Mouse (Mus musculus) testis, postnatal 14 days (tissue): ENCODE data around the gene H2-D1.
"Not testable (repeated sequence)": the region's sequence is repeated elsewhere in the genome, so short reads cannot be mapped to it uniquely, and the experiment has no call there.

Experiments used
- DNase-seq: peaks from one replicate; pipeline ENCODE4 v3.0.0; 2021; ENCODE audit warnings: low spot score

H2-D1 gene

GRCm38 (mm10) chr17:35304478-35304877 is 41.9 kb downstream of the H2-D1 start:
- no peak for DNase-seq

GRCm38 (mm10) chr17:35304921-35305320 is 42.4 kb downstream of the H2-D1 start:
- DNase-seq, result not testable (repeated sequence)
